Mouse (Mus musculus): ENCODE measurements around the gene B830017H08Rik. TPM values are rescaled to one million over a fixed set of nuclear protein-coding genes. Genes with fewer than 3 reads are reported as not detected.
A peak's percentile ranks its signal among the peaks of the same experiment; 100 is the strongest.

B830017H08Rik gene
- total RNA-seq, 2 experiments from 2014 or later: not detected

GRCm38 (mm10) chr16:17843701-17844365, 10.9 kb downstream of the B830017H08Rik start:
- ATAC-seq (replicated peaks; ENCODE audit: low FRiP score, low TSS enrichment, poor library complexity, severe bottlenecking): no peak

GRCm38 (mm10) chr16:17848431-17848830, 15.5 kb downstream of the B830017H08Rik start:
- peak; percentile 87 for ATAC-seq (replicated peaks; ENCODE audit: low FRiP score, low TSS enrichment, poor library complexity, severe bottlenecking)

- ATAC-seq (replicated peaks; ENCODE audit: low FRiP score, low TSS enrichment, poor library complexity, severe bottlenecking): peak; percentile 74
Observed at GRCm38 (mm10) chr16:17848928-17849327, 16.0 kb downstream of the B830017H08Rik start.

DNA sequence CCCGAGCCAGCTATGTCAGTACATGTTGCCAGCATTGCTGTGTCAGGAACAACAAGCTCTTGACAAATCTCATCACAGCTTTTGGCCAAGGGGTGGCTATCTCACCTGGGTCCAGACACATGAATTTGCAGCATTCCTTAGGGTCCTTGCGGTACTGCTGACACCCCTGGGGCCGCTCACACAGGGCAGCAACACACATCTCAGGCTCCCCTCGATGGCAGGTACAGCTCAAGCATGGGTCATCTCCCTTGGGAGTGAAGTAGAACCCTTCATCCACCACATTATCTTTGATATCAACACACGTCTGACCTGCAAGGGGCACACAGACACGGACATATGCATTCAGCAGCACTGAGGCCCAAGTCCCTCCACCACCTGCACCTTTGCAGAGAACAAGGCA, 16.6 kb downstream of the B830017H08Rik start:
- no peak for ATAC-seq (replicated peaks; ENCODE audit: low FRiP score, low TSS enrichment, poor library complexity, severe bottlenecking)

DNA sequence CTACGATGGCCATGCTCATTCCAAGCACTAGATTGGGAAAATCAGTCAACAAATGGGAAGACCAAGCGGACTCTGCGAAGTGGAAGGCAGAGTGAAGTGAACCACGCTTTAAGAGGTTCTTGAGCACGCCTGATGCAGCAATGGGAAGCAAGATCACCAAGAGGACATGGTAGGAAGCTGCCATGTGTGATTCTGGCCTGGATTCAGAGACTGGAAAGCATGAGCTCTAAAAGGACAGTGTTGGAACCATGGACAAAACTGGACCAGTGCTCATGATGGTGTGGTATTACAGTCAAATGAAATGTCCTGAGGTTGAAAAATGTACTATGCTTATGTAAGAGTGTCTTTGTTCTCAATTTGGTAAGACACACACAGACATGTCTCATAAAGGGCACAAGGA, 18.4 kb downstream of the B830017H08Rik start:
- no peak for ATAC-seq (replicated peaks; ENCODE audit: low FRiP score, low TSS enrichment, poor library complexity, severe bottlenecking)

DNA sequence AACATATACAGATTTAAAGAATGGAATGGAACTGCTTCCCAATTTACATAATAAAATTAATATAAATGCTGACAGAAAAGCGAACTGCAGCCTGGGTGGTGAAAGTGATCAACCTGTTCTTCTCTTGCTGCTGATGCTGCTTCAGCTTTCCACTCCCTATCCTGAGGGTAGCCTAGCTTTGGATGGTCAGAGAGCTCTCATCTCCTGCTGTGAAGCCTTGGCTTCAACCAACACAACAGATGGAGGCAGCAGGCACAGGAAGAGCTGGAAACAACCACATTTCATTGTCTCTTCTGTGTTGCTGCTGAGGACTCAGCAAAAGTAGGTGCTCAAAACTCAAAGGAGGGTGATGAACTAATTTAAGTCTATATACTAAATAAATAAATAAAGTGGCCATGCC, 18.9 kb downstream of the B830017H08Rik start:
- no peak for ATAC-seq (replicated peaks; ENCODE audit: low FRiP score, low TSS enrichment, poor library complexity, severe bottlenecking)

DNA sequence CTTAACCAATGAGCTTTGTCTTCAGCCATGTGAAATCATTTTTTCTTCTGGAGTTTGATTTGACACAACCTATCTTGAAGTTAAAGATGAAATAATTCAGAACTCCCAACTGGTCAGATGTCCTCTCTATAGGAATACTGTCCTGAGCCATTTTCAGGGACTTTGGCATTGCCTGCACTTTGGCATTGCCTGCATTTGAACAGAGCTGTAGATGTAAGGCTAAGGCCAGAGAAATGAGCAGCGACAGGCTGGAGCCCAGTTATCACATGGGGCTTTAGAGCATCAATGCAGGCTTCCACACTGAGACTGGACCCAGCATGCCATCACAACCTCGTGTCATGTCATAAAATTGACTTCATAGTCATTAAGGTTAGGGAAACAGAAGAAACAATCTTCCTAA, 20.3 kb downstream of the B830017H08Rik start:
- ATAC-seq (replicated peaks; ENCODE audit: low FRiP score, low TSS enrichment, poor library complexity, severe bottlenecking): no peak

- no peak for ATAC-seq (replicated peaks; ENCODE audit: low FRiP score, low TSS enrichment, poor library complexity, severe bottlenecking)
Observed at GRCm38 (mm10) chr16:17857157-17857556, 24.2 kb downstream of the B830017H08Rik start.

- ATAC-seq (replicated peaks; ENCODE audit: low FRiP score, low TSS enrichment, poor library complexity, severe bottlenecking): peak; percentile 83
Observed at GRCm38 (mm10) chr16:17858592-17858991, 25.7 kb downstream of the B830017H08Rik start.

GRCm38 (mm10) chr16:17865293-17865692, 32.4 kb downstream of the B830017H08Rik start:
- no peak for ATAC-seq (replicated peaks; ENCODE audit: low FRiP score, low TSS enrichment, poor library complexity, severe bottlenecking)

DNA sequence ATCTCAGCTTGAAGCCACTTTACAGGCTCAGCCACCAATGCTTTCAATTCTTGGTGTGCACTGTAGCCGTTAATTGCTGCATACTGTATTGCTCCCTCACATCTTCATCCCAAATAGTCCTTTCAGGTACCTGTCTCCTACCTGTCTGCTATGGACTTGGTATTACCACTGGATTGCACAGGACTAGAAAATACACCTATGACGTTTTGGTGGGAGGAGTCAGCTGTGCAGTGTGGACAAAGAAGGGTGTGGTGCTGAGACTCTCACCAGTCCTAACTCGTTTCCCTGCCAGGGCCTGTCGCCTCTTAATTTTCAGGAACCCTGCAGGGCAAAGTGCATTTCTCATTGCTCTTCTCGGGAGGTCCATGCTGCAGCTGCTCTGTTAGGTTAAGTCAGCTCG, 32.8 kb downstream of the B830017H08Rik start:
- no peak for ATAC-seq (replicated peaks; ENCODE audit: low FRiP score, low TSS enrichment, poor library complexity, severe bottlenecking)

- ATAC-seq (replicated peaks; ENCODE audit: low FRiP score, low TSS enrichment, poor library complexity, severe bottlenecking): peak; percentile 82
Observed at GRCm38 (mm10) chr16:17871248-17871647, 38.3 kb downstream of the B830017H08Rik start.

DNA sequence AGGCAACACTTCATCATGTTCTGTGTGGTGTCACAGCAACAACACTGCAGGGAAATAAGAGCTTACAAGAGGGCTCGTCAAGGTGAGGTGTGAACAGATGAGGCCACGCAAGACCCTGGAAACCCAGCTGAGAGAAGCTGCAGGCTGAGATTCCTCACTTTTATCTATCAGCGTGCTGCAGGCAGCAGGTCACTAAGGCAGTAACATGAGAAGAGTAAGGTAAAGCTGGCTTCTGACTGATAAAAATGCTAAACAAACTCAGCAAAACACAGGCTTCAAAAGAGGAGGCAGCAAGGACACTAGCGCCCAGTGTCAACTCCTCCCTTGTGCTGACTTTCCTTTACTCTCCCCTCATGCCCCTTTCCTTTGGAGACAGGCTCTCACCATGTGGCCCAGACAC, 40.1 kb downstream of the B830017H08Rik start:
- peak; percentile 42 for ATAC-seq (replicated peaks; ENCODE audit: low FRiP score, low TSS enrichment, poor library complexity, severe bottlenecking)

- ATAC-seq (replicated peaks; ENCODE audit: low FRiP score, low TSS enrichment, poor library complexity, severe bottlenecking): no peak
Observed at GRCm38 (mm10) chr16:17875174-17875573, 42.3 kb downstream of the B830017H08Rik start.

DNA sequence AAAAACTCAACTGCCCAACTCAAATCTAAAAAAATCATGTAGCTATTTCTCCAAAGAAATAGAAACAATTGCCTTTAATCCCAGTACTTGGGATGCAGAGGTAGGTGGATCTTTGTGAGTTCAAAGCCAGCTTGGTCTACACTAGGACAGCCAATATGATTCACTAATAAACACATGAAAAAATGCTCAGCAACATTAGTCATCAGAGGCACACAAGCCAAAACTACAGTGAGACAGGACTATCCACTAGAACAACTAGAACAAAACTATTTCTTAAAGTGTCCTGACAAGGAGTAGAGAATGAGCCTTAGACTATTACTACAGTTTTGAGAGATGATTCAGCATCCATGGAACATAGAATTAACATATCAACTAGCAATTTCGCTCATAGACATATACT, 43.2 kb downstream of the B830017H08Rik start:
- no peak for ATAC-seq (replicated peaks; ENCODE audit: low FRiP score, low TSS enrichment, poor library complexity, severe bottlenecking)

DNA sequence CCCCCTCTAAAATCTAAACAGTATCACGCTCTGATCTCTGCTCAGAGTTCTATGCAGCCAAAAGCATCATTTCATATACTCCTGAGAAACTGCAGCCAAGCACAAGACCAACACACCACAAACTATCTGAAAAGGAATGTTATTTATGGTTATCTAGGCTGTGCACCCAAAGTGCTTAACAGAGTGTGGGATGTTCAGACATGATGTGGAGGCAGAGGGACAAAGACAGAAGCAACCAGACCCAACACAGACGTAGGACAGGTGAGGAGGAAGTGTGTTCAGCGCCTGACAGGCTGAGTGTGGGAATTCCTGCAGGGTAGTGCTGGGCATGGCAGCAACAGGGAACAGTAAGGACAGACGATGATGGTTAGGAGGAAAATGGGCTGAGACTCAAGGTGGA, 46.6 kb downstream of the B830017H08Rik start:
- ATAC-seq (replicated peaks; ENCODE audit: low FRiP score, low TSS enrichment, poor library complexity, severe bottlenecking): no peak

DNA sequence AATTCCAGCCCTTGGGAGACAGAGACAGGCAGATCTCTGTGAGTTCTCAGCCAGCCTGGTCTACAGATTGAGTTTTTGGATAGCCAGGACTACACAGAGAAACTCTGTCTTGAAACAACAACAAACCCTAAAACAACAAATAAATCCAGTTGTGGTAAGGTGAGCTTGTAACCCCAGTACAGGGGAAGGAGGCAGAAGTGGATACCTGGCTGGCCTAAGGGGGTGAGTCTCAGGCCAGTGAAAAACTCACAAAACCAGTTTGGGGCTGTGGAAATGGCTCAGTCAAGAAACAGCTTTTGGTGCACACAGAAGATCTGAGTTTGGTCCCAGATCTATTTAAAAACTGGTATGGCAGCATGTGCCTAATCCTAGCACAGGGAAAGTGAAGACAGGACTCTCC, 49.3 kb downstream of the B830017H08Rik start:
- no peak for ATAC-seq (replicated peaks; ENCODE audit: low FRiP score, low TSS enrichment, poor library complexity, severe bottlenecking)

DNA sequence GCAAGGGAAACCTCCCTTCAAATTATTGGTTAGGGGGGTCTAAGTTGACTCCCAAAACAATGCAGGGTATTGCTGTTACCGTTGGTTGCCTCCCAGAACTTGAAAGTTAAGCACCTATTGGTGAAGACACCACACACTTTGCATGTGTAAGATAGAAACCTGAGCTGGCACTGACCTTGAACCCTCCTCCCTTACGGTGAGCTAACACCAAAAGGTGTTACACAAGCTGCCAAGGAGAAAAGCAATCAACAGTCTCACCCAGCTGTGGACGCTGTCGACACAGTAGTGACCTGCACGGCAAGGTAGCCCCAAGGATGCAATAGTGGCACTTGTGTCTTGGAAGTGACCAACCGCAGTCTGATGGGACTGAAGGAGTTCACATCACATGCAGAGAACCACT, 51.2 kb downstream of the B830017H08Rik start:
- ATAC-seq (replicated peaks; ENCODE audit: low FRiP score, low TSS enrichment, poor library complexity, severe bottlenecking): no peak
